Mouse (Mus musculus) embryonic facial prominence, embryonic 13.5 days (tissue): Measurements from ENCODE around the gene Cwc22. TPM values are rescaled to one million over a fixed set of nuclear protein-coding genes. Genes with fewer than 3 reads are reported as not detected.

ENCODE experiments used
- ATAC-seq: fragments of 200-750 bp; cut with Nextera tagmentation; 2 replicates; pipeline ENCODE4 v1.8.0; 2017; ENCODE audit warnings: low read depth; ENCODE audit not compliant: insufficient number of reproducible peaks, insufficient read depth, low FRiP score, low TSS enrichment
- H3K27ac ChIP-seq: fragments of 300-500 bp; sonication (generic); 2 replicates; pipeline ENCODE4 v1.5.1; 2015; ENCODE audit warnings: moderate library complexity, mild to moderate bottlenecking, inconsistent platforms
- H3K27me3 ChIP-seq: fragments of 300-500 bp; sonication (generic); 2 replicates; pipeline ENCODE4 v1.6.1; 2015; ENCODE audit warnings: mild to moderate bottlenecking, inconsistent platforms
- H3K36me3 ChIP-seq: fragments of 300-500 bp; sonication (generic); 2 replicates; pipeline ENCODE4 v1.6.1; 2015; ENCODE audit warnings: mild to moderate bottlenecking, inconsistent platforms
- H3K4me1 ChIP-seq: fragments of 300-500 bp; sonication (generic); 2 replicates; pipeline ENCODE4 v1.6.1; 2015; ENCODE audit warnings: inconsistent platforms
- H3K4me2 ChIP-seq: fragments of 300-500 bp; sonication (generic); 2 replicates; pipeline ENCODE4 v1.6.1; 2015; ENCODE audit warnings: moderate library complexity, mild to moderate bottlenecking, inconsistent platforms
- H3K4me3 ChIP-seq: fragments of 300-500 bp; sonication (generic); 2 replicates; pipeline ENCODE4 v1.5.1; 2015; ENCODE audit warnings: mild to moderate bottlenecking, inconsistent platforms
- H3K9ac ChIP-seq: fragments of 300-500 bp; sonication (generic); 2 replicates; pipeline ENCODE4 v1.6.1; 2015; ENCODE audit warnings: mild to moderate bottlenecking, inconsistent platforms
- H3K9me3 ChIP-seq: fragments of 300-500 bp; sonication (generic); 2 replicates; pipeline ENCODE4 v1.6.1; 2016; ENCODE audit warnings: inconsistent platforms
- WGBS: fragments of 180-500 bp; shearing (Covaris S2); methylation state at CpG from one replicate; pipeline ENCODE4 v1.1.7; 2015; ENCODE audit warnings: mixed read lengths; 5-methylcytosine and 5-hydroxymethylcytosine counted together
- polyA plus RNA-seq: library from polyadenylated mRNA; unstranded; fragments of >200 nt; fragmentation: Nextera tagmentation; extraction: Ambion mirVana; gene quantifications from 2 replicates; pipeline ENCODE4 v1.2.1, GENCODE M21; 2015

The Cwc22 gene
- polyA plus RNA-seq, 1 experiment from 2014 or later: 35.5 TPM

DNA sequence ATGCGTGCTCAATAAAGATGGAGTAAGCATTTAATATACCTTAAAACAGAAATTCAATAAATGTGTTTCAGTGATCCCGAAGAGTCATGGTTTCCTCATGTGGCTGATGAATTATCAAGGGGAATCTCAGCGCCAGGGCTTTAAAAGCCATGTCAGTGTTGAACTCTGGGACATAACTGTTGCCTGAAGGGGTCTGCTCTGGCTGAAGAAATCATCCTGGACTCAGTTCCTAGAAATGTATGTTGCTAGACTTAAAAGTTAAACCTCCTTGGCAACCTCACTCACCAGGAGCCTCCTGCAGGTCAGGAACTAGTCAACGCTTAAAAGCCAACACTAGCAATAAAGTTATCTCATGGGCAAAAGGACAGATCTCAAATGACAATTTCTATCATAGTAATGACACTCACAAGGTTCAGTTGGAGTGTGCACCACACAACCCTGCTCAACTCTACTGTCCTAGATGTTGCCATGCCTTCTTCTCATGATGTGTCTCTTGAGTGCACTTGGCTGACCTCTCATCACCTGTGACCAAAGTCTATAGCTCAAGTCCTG lies 76.4 kb downstream of the Cwc22 start:
- Histone ChIP-seq H3K9ac (no peak overlapping the region), H3K4me2 (no peak overlapping the region), H3K27ac (no peak overlapping the region), H3K36me3 (no peaks in the 10 kb centered on the region), H3K9me3 (no peaks in the 10 kb centered on the region), H3K4me3 (no peak overlapping the region), H3K4me1 (no peaks in the 10 kb centered on the region), H3K27me3 (no peaks in the 10 kb centered on the region)
- no peak for ATAC-seq
- 90% methylated on average over 4 of the region's 4 CpGs for WGBS

GRCm38 (mm10) chr2:77863934-77864333 lies 82.2 kb downstream of the Cwc22 start:
- ATAC-seq: peak; percentile 76; the same call in 1 of the 2 replicates
- Histone ChIP-seq H3K9ac (no peak overlapping the region), H3K27ac (peak overlapping the region; percentile 91), H3K4me1 (peaks cover 19% of the 10 kb centered on the region), H3K4me3 (peak overlapping the region; percentile 9), H3K9me3 (no peaks in the 10 kb centered on the region), H3K4me2 (peak overlapping the region; percentile 45), H3K27me3 (no peaks in the 10 kb centered on the region), H3K36me3 (no peaks in the 10 kb centered on the region)
- 35% methylated on average over 6 of the region's 6 CpGs for WGBS

- 0 out of 2 replicates have a peak, but pooled peaks have one; percentile 66 for ATAC-seq
- peak overlapping the region; percentile 91 for H3K27ac ChIP-seq
- H3K36me3 ChIP-seq: no peaks in the 10 kb centered on the region
- H3K4me3 ChIP-seq: peak overlapping the region; percentile 9
- H3K27me3 ChIP-seq: no peaks in the 10 kb centered on the region
- H3K9me3 ChIP-seq: no peaks in the 10 kb centered on the region
- peak overlapping the region; percentile 45 for H3K4me2 ChIP-seq
- 57% methylated on average over 15 of the region's 15 CpGs for WGBS
- H3K4me1 ChIP-seq: peaks cover 19% of the 10 kb centered on the region
- H3K9ac ChIP-seq: no peak overlapping the region
These were observed 82.7 kb downstream of the Cwc22 start for GRCm38 (mm10) chr2:77863522-77863921.

GRCm38 (mm10) chr2:77841464-77841863 lies 104.7 kb downstream of the Cwc22 start:
- no peak overlapping the region for H3K27ac ChIP-seq
- no peaks in the 10 kb centered on the region for H3K9me3 ChIP-seq
- H3K36me3 ChIP-seq: no peaks in the 10 kb centered on the region
- H3K27me3 ChIP-seq: no peaks in the 10 kb centered on the region
- H3K4me3 ChIP-seq: no peak overlapping the region
- H3K4me1 ChIP-seq: no peaks in the 10 kb centered on the region
- H3K9ac ChIP-seq: no peak overlapping the region
- H3K4me2 ChIP-seq: no peak overlapping the region
- ATAC-seq: no peak
- WGBS: 69% methylated on average over 6 of the region's 6 CpGs

- ATAC-seq: no peak
- no peak overlapping the region for H3K27ac ChIP-seq
- no peaks in the 10 kb centered on the region for H3K27me3 ChIP-seq
- H3K4me3 ChIP-seq: no peak overlapping the region
- no peaks in the 10 kb centered on the region for H3K9me3 ChIP-seq
- no peak overlapping the region for H3K4me2 ChIP-seq
- no peak overlapping the region for H3K9ac ChIP-seq
- 88% methylated on average over 17 of the region's 17 CpGs for WGBS
- no peaks in the 10 kb centered on the region for H3K4me1 ChIP-seq
- no peaks in the 10 kb centered on the region for H3K36me3 ChIP-seq
These were observed 106.6 kb downstream of the Cwc22 start for GRCm38 (mm10) chr2:77839587-77839986.

DNA sequence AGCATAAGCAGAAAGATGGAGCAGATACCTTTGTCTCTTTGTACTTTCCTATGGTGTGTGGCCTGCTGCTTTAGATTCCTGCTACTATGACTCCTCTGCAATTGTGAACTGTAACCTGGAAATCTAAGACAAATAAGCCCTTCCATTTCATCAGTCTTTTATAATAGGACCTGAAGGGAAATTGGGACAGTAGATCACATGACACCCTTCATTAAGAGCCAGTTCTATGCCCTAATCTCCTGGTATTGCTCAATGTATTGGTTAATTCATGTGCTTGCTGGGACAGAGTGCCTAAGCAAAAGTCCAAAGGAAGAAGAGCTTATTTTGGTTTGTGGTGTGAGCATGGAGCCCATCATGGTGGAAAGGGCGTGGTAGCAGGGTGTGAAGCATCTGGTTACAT lies 107.5 kb downstream of the Cwc22 start:
- H3K4me1 ChIP-seq: no peaks in the 10 kb centered on the region
- no peaks in the 10 kb centered on the region for H3K36me3 ChIP-seq
- H3K4me2 ChIP-seq: no peak overlapping the region
- 83% methylated on average over 1 of the region's 1 CpGs for WGBS
- H3K4me3 ChIP-seq: no peak overlapping the region
- no peak overlapping the region for H3K27ac ChIP-seq
- no peak for ATAC-seq
- H3K9ac ChIP-seq: no peak overlapping the region
- H3K9me3 ChIP-seq: no peaks in the 10 kb centered on the region
- H3K27me3 ChIP-seq: no peaks in the 10 kb centered on the region

GRCm38 (mm10) chr2:77835781-77836180 lies 110.4 kb downstream of the Cwc22 start:
- no peaks in the 10 kb centered on the region for H3K9me3 ChIP-seq
- WGBS: 56% methylated on average over 3 of the region's 3 CpGs
- no peak overlapping the region for H3K9ac ChIP-seq
- H3K36me3 ChIP-seq: no peaks in the 10 kb centered on the region
- no peak overlapping the region for H3K4me3 ChIP-seq
- no peak overlapping the region for H3K4me2 ChIP-seq
- ATAC-seq: no peak
- no peaks in the 10 kb centered on the region for H3K27me3 ChIP-seq
- H3K27ac ChIP-seq: no peak overlapping the region
- H3K4me1 ChIP-seq: no peaks in the 10 kb centered on the region

Other genes with a start within 250 kb of the Cwc22 start
- 6.3 and 6.7 TPM in 2 replicates for gene Zfp385b, start 126.7 kb downstream of the Cwc22 start, polyA plus RNA-seq